Mouse (Mus musculus): ENCODE results near the gene Gm10142. TPM values are rescaled to one million over a fixed set of nuclear protein-coding genes. Genes with fewer than 3 reads are reported as not detected.

The Gm10142 gene
- polyA plus RNA-seq (2016; fragmentation: Nextera tagmentation; extraction: Ambion mirVana) = not detected in 2 replicates

- Histone ChIP-seq H3K4me2 (no peak within 1 kb of the TSS), H3K9me3 (peaks cover 14% of the 10 kb centered on the region), H3K27ac (no peak within 1 kb of the TSS), H3K27me3 (no peaks in the 10 kb centered on the region), H3K9ac (replicated peaks) (no peak within 1 kb of the TSS), H3K36me3 (no peaks in the 10 kb centered on the region), H3K4me1 (replicated peaks) (no peaks in the 10 kb centered on the region), H3K4me3 (replicated peaks) (no peak within 1 kb of the TSS)
- ATAC-seq (ENCODE audit: insufficient number of reproducible peaks, insufficient read depth, low FRiP score, low TSS enrichment, low read depth) = no peak
- 85% methylated on average over 1 of the region's 1 CpGs for WGBS
These were observed at the start of gene Gm10142 for GRCm38 (mm10) chr10:77715507-77715906. Gene Gm10142, plus strand, starts transcription at chr10:77715807.

- ATAC-seq (ENCODE audit: insufficient number of reproducible peaks, insufficient read depth, low FRiP score, low TSS enrichment, low read depth) = no peak
- peaks cover 17% of the 10 kb centered on the region for H3K27me3 ChIP-seq
- H3K9ac ChIP-seq (replicated peaks) = no peak overlapping the region
- H3K36me3 ChIP-seq = no peaks in the 10 kb centered on the region
- 70% methylated on average over 8 of the region's 8 CpGs for WGBS
- no peak overlapping the region for H3K27ac ChIP-seq
- H3K4me1 ChIP-seq (replicated peaks) = peaks cover 20% of the 10 kb centered on the region
- peaks cover under 1% of the 10 kb centered on the region; the same call in 1 of the 2 replicates for H3K9me3 ChIP-seq
- H3K4me3 ChIP-seq (replicated peaks) = no peak overlapping the region
- no peak overlapping the region for H3K4me2 ChIP-seq
These were observed 49.3 kb upstream of the Gm10142 start for GRCm38 (mm10) chr10:77666342-77666741.

GRCm38 (mm10) chr10:77667402-77667801 is 48.2 kb upstream of the Gm10142 start:
- H3K4me3 ChIP-seq (replicated peaks) = no peak overlapping the region
- no peaks in the 10 kb centered on the region for H3K36me3 ChIP-seq
- H3K27ac ChIP-seq = no peak overlapping the region
- peaks cover 17% of the 10 kb centered on the region for H3K27me3 ChIP-seq
- H3K4me1 ChIP-seq (replicated peaks) = peaks cover 20% of the 10 kb centered on the region
- no peak overlapping the region for H3K9ac ChIP-seq (replicated peaks)
- ATAC-seq (ENCODE audit: insufficient number of reproducible peaks, insufficient read depth, low FRiP score, low TSS enrichment, low read depth) = no peak
- 85% methylated on average over 4 of the region's 4 CpGs for WGBS
- no peaks in the 10 kb centered on the region for H3K9me3 ChIP-seq
- H3K4me2 ChIP-seq = no peak overlapping the region

GRCm38 (mm10) chr10:77670710-77671109 is 44.9 kb upstream of the Gm10142 start:
- no peaks in the 10 kb centered on the region for H3K36me3 ChIP-seq
- no peak for ATAC-seq (ENCODE audit: insufficient number of reproducible peaks, insufficient read depth, low FRiP score, low TSS enrichment, low read depth)
- WGBS = 62% methylated on average over 4 of the region's 4 CpGs

GRCm38 (mm10) chr10:77671519-77671918 is 44.1 kb upstream of the Gm10142 start:
- H3K4me3 ChIP-seq (replicated peaks) = no peak overlapping the region
- no peak for ATAC-seq (ENCODE audit: insufficient number of reproducible peaks, insufficient read depth, low FRiP score, low TSS enrichment, low read depth)
- H3K4me1 ChIP-seq (replicated peaks) = peaks cover 19% of the 10 kb centered on the region
- no peak overlapping the region for H3K4me2 ChIP-seq
- no peaks in the 10 kb centered on the region for H3K9me3 ChIP-seq
- no peaks in the 10 kb centered on the region for H3K36me3 ChIP-seq
- H3K27ac ChIP-seq = no peak overlapping the region
- H3K27me3 ChIP-seq = peaks cover 15% of the 10 kb centered on the region
- no peak overlapping the region for H3K9ac ChIP-seq (replicated peaks)
- 47% methylated on average over 4 of the region's 4 CpGs for WGBS

More at GRCm38 (mm10) chr10:77670710-77671109, 44.9 kb upstream of the Gm10142 start:
- peaks cover 26% of the 10 kb centered on the region for H3K4me1 ChIP-seq (replicated peaks)
- H3K4me3 ChIP-seq (replicated peaks) = no peak overlapping the region
- no peak overlapping the region for H3K27ac ChIP-seq
- no peaks in the 10 kb centered on the region for H3K9me3 ChIP-seq
- no peak overlapping the region for H3K9ac ChIP-seq (replicated peaks)
- peaks cover 8% of the 10 kb centered on the region for H3K27me3 ChIP-seq
- no peak overlapping the region for H3K4me2 ChIP-seq

GRCm38 (mm10) chr10:77673765-77674164 is 41.8 kb upstream of the Gm10142 start:
- Histone ChIP-seq H3K4me2 (no peak overlapping the region), H3K36me3 (no peaks in the 10 kb centered on the region), H3K9me3 (no peaks in the 10 kb centered on the region), H3K27me3 (peaks cover 36% of the 10 kb centered on the region), H3K4me3 (replicated peaks) (no peak overlapping the region), H3K27ac (no peak overlapping the region), H3K9ac (replicated peaks) (no peak overlapping the region), H3K4me1 (replicated peaks) (peaks cover 36% of the 10 kb centered on the region)
- WGBS = 59% methylated on average over 13 of the region's 13 CpGs
- ATAC-seq (ENCODE audit: insufficient number of reproducible peaks, insufficient read depth, low FRiP score, low TSS enrichment, low read depth) = no peak

- Histone ChIP-seq H3K4me2 (peak overlapping the region; percentile 82), H3K27ac (peak overlapping the region; percentile 53), H3K4me3 (replicated peaks) (peak overlapping the region; percentile 39), H3K4me1 (replicated peaks) (peaks cover 50% of the 10 kb centered on the region), H3K27me3 (peaks cover 47% of the 10 kb centered on the region), H3K36me3 (no peaks in the 10 kb centered on the region), H3K9me3 (no peaks in the 10 kb centered on the region), H3K9ac (replicated peaks) (peak overlapping the region; percentile 48)
- 0 out of 2 replicates have a peak, but pooled peaks have one; percentile 4 for ATAC-seq (ENCODE audit: insufficient number of reproducible peaks, insufficient read depth, low FRiP score, low TSS enrichment, low read depth)
- under 1% methylated on average over 35 of the region's 35 CpGs for WGBS
These were observed 38.0 kb upstream of the Gm10142 start for GRCm38 (mm10) chr10:77677562-77677961.

- 78% methylated on average over 7 of the region's 7 CpGs for WGBS
These were observed 32.6 kb upstream of the Gm10142 start for GRCm38 (mm10) chr10:77682994-77683393.

GRCm38 (mm10) chr10:77684181-77684580 is 31.4 kb upstream of the Gm10142 start:
- Histone ChIP-seq H3K27me3 (peaks cover 55% of the 10 kb centered on the region), H3K9me3 (no peaks in the 10 kb centered on the region), H3K36me3 (no peaks in the 10 kb centered on the region), H3K4me3 (replicated peaks) (no peak overlapping the region), H3K4me1 (replicated peaks) (peaks cover 42% of the 10 kb centered on the region), H3K4me2 (no peak overlapping the region), H3K9ac (replicated peaks) (no peak overlapping the region), H3K27ac (no peak overlapping the region)
- 13% methylated on average over 8 of the region's 8 CpGs for WGBS
- ATAC-seq (ENCODE audit: insufficient number of reproducible peaks, insufficient read depth, low FRiP score, low TSS enrichment, low read depth) = no peak

More at GRCm38 (mm10) chr10:77682994-77683393, 32.6 kb upstream of the Gm10142 start:
- no peaks in the 10 kb centered on the region for H3K9me3 ChIP-seq
- no peak overlapping the region for H3K4me2 ChIP-seq
- peaks cover 53% of the 10 kb centered on the region for H3K27me3 ChIP-seq
- no peak overlapping the region for H3K4me3 ChIP-seq (replicated peaks)
- H3K27ac ChIP-seq = no peak overlapping the region
- H3K36me3 ChIP-seq = no peaks in the 10 kb centered on the region
- peaks cover 50% of the 10 kb centered on the region for H3K4me1 ChIP-seq (replicated peaks)
- no peak for ATAC-seq (ENCODE audit: insufficient number of reproducible peaks, insufficient read depth, low FRiP score, low TSS enrichment, low read depth)
- no peak overlapping the region for H3K9ac ChIP-seq (replicated peaks)

GRCm38 (mm10) chr10:77685895-77686664 is 29.5 kb upstream of the Gm10142 start, which contains the start of gene Tspear:
Gene Tspear, plus strand, starts transcription at chr10:77686569.
- 4% methylated on average over 22 of the region's 22 CpGs for WGBS

GRCm38 (mm10) chr10:77687021-77687420 is 28.6 kb upstream of the Gm10142 start:
- Histone ChIP-seq H3K9me3 (no peaks in the 10 kb centered on the region), H3K27me3 (peaks cover 58% of the 10 kb centered on the region), H3K4me3 (replicated peaks) (no peak overlapping the region), H3K4me2 (no peak overlapping the region), H3K9ac (replicated peaks) (no peak overlapping the region), H3K36me3 (no peaks in the 10 kb centered on the region), H3K27ac (no peak overlapping the region), H3K4me1 (replicated peaks) (peaks cover 38% of the 10 kb centered on the region)
- 13% methylated on average over 10 of the region's 10 CpGs for WGBS
- ATAC-seq (ENCODE audit: insufficient number of reproducible peaks, insufficient read depth, low FRiP score, low TSS enrichment, low read depth) = no peak

More at GRCm38 (mm10) chr10:77685895-77686664, 29.5 kb upstream of the Gm10142 start, which contains the start of gene Tspear:
- Histone ChIP-seq H3K27ac (no peak within 1 kb of the TSS), H3K9me3 (no peaks in the 10 kb centered on the region), H3K36me3 (no peaks in the 10 kb centered on the region), H3K4me2 (no peak within 1 kb of the TSS), H3K4me1 (replicated peaks) (peaks cover 40% of the 10 kb centered on the region), H3K4me3 (replicated peaks) (no peak within 1 kb of the TSS), H3K27me3 (peaks cover 55% of the 10 kb centered on the region), H3K9ac (replicated peaks) (no peak within 1 kb of the TSS)
- no peak for ATAC-seq (ENCODE audit: insufficient number of reproducible peaks, insufficient read depth, low FRiP score, low TSS enrichment, low read depth)
